Mouse (Mus musculus) neural tube, embryonic 11.5 days (tissue): ENCODE measurements at regions not wholly inside any gene's neighbourhood (a gene's known extent, or its start where the extent isn't known, plus 50 kb on each side); places are given as distances from the start of the nearest gene placed in this dataset.

Source experiments
- ATAC-seq: fragments of 200-750 bp; cut with Nextera tagmentation; 2 replicates; pipeline ENCODE4 v1.8.0; 2017; ENCODE audit warnings: moderate number of reproducible peaks, mild to moderate bottlenecking, moderate TSS enrichment, moderate library complexity; ENCODE audit not compliant: insufficient read depth, low FRiP score, low TSS enrichment
- DNase-seq: peaks from one replicate; pipeline ENCODE4 v3.0.0-alpha.2; 2015; ENCODE audit warnings: low spot score
- H3K27ac ChIP-seq: fragments of 300-500 bp; sonication (generic); 2 replicates; pipeline ENCODE4 v1.5.1; 2014; ENCODE audit warnings: low read depth, mild to moderate bottlenecking, low read length
- H3K27me3 ChIP-seq: fragments of 300-500 bp; sonication (generic); 2 replicates; pipeline ENCODE4 v1.6.1; 2014; ENCODE audit warnings: mild to moderate bottlenecking, low read length, mixed read lengths; ENCODE audit not compliant: control insufficient read depth, insufficient read depth
- H3K36me3 ChIP-seq: fragments of 300-500 bp; sonication (generic); 2 replicates; pipeline ENCODE4 v1.6.1; 2014; ENCODE audit warnings: mild to moderate bottlenecking, low read length, moderate library complexity, mixed read lengths; ENCODE audit not compliant: control insufficient read depth, insufficient read depth
- H3K4me1 ChIP-seq: fragments of 300-500 bp; sonication (generic); 2 replicates; pipeline ENCODE4 v1.6.1; 2014; ENCODE audit warnings: low read length, mixed read lengths; ENCODE audit not compliant: control insufficient read depth, insufficient read depth
- H3K4me2 ChIP-seq: fragments of 300-500 bp; sonication (generic); 2 replicates; pipeline ENCODE4 v1.6.1; 2014; ENCODE audit warnings: low read depth, mild to moderate bottlenecking, moderate library complexity
- H3K4me3 ChIP-seq: fragments of 300-500 bp; sonication (generic); 2 replicates; pipeline ENCODE4 v1.5.1; 2014; ENCODE audit warnings: low read depth, low read length
- H3K9ac ChIP-seq: fragments of 300-500 bp; sonication (generic); 2 replicates; pipeline ENCODE4 v1.6.1; 2014; ENCODE audit warnings: mild to moderate bottlenecking, low read length
- H3K9me3 ChIP-seq: fragments of 300-500 bp; sonication (generic); 2 replicates; pipeline ENCODE4 v1.6.1; 2016; ENCODE audit warnings: low read length; ENCODE audit not compliant: control insufficient read depth
- WGBS: fragments of 180-500 bp; shearing (Covaris S2); extraction: QIAGEN DNeasy Blood & Tissue Kit; methylation state at CpG from one replicate; pipeline ENCODE4 v1.1.7; 2014; 5-methylcytosine and 5-hydroxymethylcytosine counted together

GRCm38 (mm10) chr12:8070788-8071187 lies 93.3 kb downstream of the Apob start:
- no peak for ATAC-seq
- Histone ChIP-seq H3K4me2 (no peak overlapping the region), H3K27ac (no peak overlapping the region), H3K9me3 (no peaks in the 10 kb centered on the region), H3K4me3 (no peak overlapping the region), H3K9ac (no peak overlapping the region), H3K4me1 (no peaks in the 10 kb centered on the region), H3K27me3 (no peaks in the 10 kb centered on the region), H3K36me3 (no peaks in the 10 kb centered on the region)
- no peak for DNase-seq
- WGBS: 89% methylated on average over 6 of the region's 6 CpGs

GRCm38 (mm10) chr12:8071286-8071685 lies 93.8 kb downstream of the Apob start:
- Histone ChIP-seq H3K36me3 (no peaks in the 10 kb centered on the region), H3K9ac (no peak overlapping the region), H3K4me2 (no peak overlapping the region), H3K4me3 (no peak overlapping the region), H3K4me1 (no peaks in the 10 kb centered on the region), H3K9me3 (no peaks in the 10 kb centered on the region), H3K27ac (no peak overlapping the region), H3K27me3 (no peaks in the 10 kb centered on the region)
- 83% methylated on average over 4 of the region's 4 CpGs for WGBS
- DNase-seq (no peak), ATAC-seq (no peak)

GRCm38 (mm10) chr12:8076010-8076540 lies 98.6 kb downstream of the Apob start:
- Histone ChIP-seq H3K4me3 (no peak overlapping the region), H3K4me2 (no peak overlapping the region), H3K27me3 (no peaks in the 10 kb centered on the region), H3K36me3 (no peaks in the 10 kb centered on the region), H3K9ac (no peak overlapping the region), H3K9me3 (no peaks in the 10 kb centered on the region), H3K4me1 (no peaks in the 10 kb centered on the region), H3K27ac (no peak overlapping the region)
- ATAC-seq: no peak
- DNase-seq: no peak

GRCm38 (mm10) chr12:8077346-8077745 lies 99.9 kb downstream of the Apob start:
- Histone ChIP-seq H3K27ac (no peak overlapping the region), H3K9ac (no peak overlapping the region), H3K27me3 (no peaks in the 10 kb centered on the region), H3K4me2 (no peak overlapping the region), H3K9me3 (no peaks in the 10 kb centered on the region), H3K4me1 (no peaks in the 10 kb centered on the region), H3K4me3 (no peak overlapping the region), H3K36me3 (no peaks in the 10 kb centered on the region)
- DNase-seq (no peak), ATAC-seq (no peak)
- WGBS: 97% methylated on average over 4 of the region's 4 CpGs

DNA sequence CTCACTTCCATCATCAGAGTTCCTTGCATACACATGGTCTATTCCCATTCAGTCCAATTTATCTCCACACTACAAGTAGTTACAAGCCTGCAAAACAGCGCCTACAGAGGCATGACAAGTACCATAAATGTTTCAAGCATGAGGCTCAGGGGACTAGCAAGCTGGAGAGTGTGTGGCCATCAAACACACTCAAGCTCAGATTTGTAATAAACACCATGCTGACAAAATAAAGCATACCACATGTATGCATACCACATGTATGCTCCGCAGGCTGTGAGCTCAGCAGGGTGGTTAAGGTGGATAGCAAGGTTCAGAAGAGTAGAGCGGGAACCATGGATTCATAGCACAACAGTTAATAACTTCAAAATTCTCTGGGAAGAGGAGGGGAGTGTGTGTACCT lies 100.6 kb downstream of the Apob start:
- Histone ChIP-seq H3K36me3 (no peaks in the 10 kb centered on the region), H3K9me3 (no peaks in the 10 kb centered on the region), H3K4me3 (no peak overlapping the region), H3K4me2 (no peak overlapping the region), H3K4me1 (no peaks in the 10 kb centered on the region), H3K27ac (no peak overlapping the region), H3K27me3 (no peaks in the 10 kb centered on the region), H3K9ac (no peak overlapping the region)
- WGBS: 93% methylated on average over 3 of the region's 3 CpGs
- DNase-seq: no peak
- no peak for ATAC-seq

- Histone ChIP-seq H3K27me3 (no peaks in the 10 kb centered on the region), H3K4me2 (no peak overlapping the region), H3K4me1 (no peaks in the 10 kb centered on the region), H3K9me3 (no peaks in the 10 kb centered on the region), H3K4me3 (no peak overlapping the region), H3K9ac (no peak overlapping the region), H3K36me3 (no peaks in the 10 kb centered on the region), H3K27ac (no peak overlapping the region)
- no peak for DNase-seq
- no peak for ATAC-seq
- WGBS: 78% methylated on average over 8 of the region's 8 CpGs
These were observed 105.5 kb downstream of the Apob start for GRCm38 (mm10) chr12:8082688-8083661.

DNA sequence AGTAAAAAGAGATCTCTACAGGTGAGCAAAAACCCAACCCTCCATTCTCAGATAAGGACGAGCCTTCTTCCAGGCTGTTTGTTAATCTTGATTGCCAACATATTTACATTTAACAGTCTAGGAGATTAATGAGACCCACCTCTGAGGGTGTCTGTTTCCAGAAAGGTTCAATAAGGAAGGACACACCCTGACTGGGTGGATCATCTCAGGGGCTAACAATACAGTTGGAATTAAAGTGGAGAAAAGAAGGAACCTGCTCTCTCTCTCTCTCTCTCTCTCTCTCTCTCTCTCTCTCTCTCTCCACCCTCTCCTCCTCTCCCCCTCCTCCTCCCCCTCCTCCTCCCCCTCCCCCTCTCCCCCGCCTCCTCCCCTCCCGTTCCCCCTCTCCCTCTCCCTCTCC lies 110.5 kb downstream of the Apob start:
- no peak for DNase-seq
- no peak overlapping the region for H3K4me3 ChIP-seq
- H3K4me1 ChIP-seq: no peaks in the 10 kb centered on the region
- H3K9ac ChIP-seq: no peak overlapping the region
- H3K9me3 ChIP-seq: no peaks in the 10 kb centered on the region
- WGBS: 84% methylated on average over 1 of the region's 3 CpGs
- ATAC-seq: no peak
- H3K27me3 ChIP-seq: no peaks in the 10 kb centered on the region
- H3K27ac ChIP-seq: no peak overlapping the region
- H3K4me2 ChIP-seq: no peak overlapping the region
- H3K36me3 ChIP-seq: no peaks in the 10 kb centered on the region

DNA sequence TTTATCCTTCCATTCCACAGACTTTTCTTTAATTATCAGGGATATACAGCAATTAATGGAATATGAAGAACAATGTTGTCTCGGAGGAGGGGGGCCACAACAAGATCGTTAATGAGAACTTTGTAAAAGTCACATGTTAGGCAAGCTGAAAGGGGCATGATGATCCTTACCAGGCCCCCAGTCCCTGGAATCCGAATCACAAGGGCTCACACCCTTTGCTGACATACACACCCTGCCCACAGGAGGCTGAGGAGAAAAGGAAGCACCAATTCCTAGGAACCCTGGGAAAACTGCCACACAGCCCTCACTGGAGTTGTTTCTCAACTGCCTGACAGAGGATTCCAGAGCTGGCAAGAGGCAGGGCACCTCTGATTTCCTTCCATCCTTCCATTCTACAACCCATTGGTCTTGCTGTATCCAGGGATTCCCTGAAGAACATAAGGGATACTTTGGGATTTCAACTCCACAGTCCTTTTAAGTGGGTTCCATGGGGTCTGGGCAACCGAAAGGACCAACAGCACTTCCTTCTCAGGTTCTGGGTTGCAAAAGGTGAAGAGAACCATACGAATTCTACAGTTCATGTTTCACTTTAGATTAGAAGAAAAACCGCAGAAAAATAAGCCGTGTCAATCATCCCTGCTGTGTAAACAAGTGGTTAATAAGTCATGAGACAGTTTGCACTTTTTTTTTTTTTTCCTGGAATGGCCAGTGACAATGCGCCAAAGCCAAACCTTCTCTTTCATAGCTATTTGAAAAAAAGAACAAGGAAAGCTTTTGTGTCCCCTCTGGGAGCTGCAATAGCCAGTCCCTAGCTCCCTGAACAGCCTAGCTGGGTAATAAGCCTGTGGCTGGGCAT lies 112.2 kb downstream of the Apob start:
- DNase-seq: no peak
- Histone ChIP-seq H3K27me3 (no peaks in the 10 kb centered on the region), H3K4me1 (no peaks in the 10 kb centered on the region), H3K9ac (no peak overlapping the region), H3K36me3 (no peaks in the 10 kb centered on the region), H3K4me2 (no peak overlapping the region), H3K27ac (no peak overlapping the region), H3K4me3 (no peak overlapping the region), H3K9me3 (no peaks in the 10 kb centered on the region)
- WGBS: 85% methylated on average over 8 of the region's 8 CpGs
- ATAC-seq: no peak
